Mouse (Mus musculus): ENCODE results near the gene Dhps.
"Not testable (repeated sequence)": the region's sequence is repeated elsewhere in the genome, so short reads cannot be mapped to it uniquely, and the experiment has no call there.

Dhps gene

DNA sequence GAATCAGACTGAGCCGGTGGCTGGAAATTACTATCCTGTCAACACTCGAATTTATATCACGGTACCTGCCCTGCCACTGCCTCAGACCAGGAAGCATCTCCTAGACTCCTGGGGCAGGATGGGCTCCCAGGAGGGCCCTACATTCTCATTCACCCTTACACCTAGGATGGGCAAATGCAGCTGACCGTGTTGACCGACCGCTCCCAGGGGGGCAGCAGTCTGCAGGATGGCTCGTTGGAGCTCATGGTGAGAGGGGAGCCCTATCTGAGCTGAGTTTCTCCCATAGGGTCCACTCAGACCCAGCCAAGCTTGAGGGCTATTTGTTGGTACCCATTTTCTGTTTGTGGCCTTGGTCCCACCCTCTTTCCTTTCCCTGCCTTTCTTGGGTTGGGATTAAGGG is 24.0 kb downstream of the Dhps start:
- DNase-seq (ENCODE audit: low spot score in 2 of 2) = no peak

DNA sequence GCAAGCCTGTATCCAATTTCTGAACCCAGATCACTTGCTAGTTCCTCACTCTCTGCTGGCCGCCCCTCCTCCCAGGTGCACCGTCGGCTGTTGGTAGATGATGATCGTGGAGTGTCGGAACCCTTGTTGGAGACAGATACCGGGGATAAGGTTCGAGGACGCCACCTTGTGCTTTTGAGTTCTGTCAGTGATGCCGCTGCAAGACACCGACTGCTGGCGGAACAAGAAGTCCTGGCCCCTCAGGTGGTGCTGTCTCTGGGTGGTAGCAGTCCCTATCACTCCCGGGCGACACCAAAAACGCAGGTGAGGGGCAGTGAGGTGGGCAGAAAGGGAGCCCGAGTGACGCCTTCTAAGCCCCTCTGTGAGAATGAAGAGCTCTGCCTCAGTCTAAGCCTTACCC is 24.6 kb downstream of the Dhps start:
- DNase-seq (ENCODE audit: low spot score in 2 of 2) = no peak

DNA sequence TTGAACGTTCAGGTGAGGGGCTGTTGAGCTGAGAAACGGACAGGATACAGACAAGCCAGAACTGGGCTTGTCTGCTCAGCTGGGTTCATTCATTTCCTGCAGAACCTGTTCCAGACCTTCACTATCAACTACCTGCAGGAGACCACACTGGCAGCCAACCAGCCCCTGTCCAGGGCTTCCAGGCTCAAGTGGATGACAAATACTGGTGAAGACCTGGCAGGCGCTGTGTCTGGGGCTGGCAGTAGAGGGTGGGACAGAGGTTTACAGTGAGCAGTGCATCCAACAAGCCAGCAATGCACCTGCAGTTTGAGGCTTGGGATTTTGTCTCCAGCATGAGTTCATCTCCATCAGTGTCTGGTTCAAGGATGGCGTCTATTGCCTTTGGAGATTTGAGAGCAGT is 25.3 kb downstream of the Dhps start:
- no peak for DNase-seq (ENCODE audit: low spot score in 2 of 2)

DNA sequence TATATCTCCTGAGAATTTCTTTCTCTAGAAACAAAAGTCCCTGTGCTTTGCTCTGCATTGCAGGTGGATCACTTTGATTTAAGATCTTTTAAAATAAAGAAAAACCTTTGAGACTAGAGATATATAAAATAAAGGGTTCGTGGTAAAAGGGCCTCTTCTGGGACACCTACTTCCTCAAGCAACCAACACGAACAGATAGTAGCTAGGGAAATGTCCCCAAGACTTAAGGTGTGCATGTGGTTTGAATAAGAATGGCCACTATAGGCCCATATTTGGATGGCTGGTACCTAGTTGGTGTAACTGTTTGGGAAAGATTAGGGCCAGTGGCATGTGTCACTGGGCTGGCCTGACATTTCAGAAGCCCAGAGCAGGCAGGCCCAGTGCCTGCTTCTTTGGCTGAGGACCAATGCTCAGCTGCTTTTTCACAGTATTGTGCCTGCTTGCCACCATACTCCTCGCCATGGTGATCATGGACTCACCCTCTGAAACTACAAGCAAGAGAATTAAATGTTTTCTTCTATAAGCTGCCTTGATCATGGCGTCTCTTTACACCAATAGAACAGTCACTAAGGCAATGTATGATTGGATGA is 28.6 kb downstream of the Dhps start:
- no peak for DNase-seq (ENCODE audit: low spot score in 2 of 2)

DNA sequence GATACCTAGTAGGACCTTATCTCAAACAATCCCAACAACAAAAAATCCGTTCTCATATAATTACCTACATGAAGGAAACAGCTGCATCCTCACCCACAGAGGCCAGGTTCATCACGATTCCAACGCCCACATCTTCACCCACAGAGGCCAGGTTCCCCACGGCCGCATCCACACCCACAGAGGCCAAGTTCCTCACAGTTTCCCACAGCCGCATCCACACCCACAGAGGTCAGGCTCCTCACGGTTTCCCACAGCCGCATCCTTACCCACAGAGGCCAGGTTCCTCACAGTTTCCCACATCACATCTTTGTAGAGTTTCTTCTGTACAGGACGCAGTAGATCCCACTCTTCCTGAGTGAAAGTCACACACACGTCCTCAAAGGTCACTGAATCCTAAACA is 41.7 kb downstream of the Dhps start:
- DNase-seq (ENCODE audit: low spot score in 2 of 2) = no peak

DNA sequence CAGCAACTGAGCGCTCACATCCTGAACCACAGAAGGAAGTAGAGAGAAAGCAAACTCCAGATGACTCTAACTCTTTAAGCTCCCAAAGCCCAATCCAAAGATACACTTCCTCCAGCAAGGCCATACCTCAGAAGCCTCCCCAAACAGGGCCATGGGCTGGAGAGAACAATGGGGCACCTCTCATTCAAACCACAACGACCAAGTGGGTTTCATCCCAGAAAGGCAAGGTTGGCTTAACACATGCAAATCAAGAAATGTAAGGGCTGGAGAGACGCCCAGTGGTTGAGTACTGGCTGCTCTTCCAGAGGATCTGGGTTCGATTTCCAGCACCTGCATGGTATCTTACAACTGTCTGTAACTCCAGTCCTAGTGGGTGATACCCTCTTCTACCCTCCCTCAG is 43.9 kb downstream of the Dhps start:
- DNase-seq (ENCODE audit: low spot score in 2 of 2) = no peak

DNA sequence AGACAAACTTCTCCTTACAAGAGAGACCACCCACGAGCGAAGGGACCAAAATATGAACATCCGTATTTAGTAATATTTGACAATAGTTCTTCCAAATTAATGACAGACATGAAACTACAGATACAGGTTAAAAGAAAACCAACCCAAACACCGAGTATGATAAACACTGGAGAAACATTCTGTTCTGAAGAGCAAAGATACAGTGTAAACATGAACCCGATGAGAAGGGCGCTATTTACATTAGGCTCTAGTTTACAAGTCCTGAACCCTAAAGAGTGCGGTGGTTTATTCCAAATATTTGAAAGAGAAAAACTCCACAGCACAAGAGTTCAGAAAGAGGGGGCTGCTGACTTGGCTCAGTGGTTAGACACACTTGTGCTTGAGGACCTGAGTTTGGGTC is 45.4 kb downstream of the Dhps start:
- no peak for DNase-seq (ENCODE audit: low spot score in 2 of 2)

DNA sequence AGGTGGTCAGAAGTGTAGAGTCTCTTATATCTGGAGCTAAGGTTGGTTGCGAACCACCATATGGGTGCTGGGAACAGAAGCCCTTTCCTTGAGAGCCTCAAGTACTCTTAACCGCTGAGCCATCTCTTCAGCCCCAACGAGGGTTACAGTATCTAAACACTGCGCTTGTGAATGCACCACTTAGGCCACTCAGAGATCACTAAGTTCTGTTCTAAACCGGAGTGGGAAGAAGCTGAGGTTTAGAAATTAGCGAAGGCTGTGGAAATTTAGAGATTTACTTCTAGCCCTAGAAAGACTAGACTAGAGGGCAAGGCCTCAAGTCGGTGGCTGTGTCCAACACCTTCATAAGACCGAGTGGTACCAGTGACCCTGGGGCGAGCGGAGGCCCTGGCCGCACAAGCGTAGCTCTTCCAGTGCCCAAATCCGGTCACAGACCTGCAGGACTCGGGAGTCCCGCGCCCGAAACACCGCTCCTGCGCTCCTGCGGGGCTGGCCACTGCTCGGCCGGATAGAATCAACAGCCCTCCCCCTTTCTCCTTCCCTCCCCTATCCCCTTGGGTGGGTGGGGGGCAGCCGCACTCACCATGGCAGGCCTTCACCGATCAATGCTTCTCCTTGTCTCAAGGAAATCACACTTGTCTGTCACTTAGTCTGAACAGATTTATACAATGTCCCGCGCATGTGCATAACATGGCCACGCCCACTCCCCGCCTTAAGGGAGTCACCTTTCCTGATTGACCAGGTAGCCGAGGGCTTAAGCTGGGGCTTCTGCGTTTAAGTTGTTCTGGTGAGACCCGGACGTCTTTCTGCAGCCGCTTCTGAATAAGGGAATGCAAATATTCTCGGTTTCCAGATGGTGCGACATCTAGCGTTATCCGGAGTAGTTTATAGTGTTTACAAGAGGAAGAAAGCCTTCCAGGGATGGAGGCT is 47.8 kb downstream of the Dhps start:
- DNase-seq (ENCODE audit: low spot score in 2 of 2) = peak; percentile 53 to 60

DNA sequence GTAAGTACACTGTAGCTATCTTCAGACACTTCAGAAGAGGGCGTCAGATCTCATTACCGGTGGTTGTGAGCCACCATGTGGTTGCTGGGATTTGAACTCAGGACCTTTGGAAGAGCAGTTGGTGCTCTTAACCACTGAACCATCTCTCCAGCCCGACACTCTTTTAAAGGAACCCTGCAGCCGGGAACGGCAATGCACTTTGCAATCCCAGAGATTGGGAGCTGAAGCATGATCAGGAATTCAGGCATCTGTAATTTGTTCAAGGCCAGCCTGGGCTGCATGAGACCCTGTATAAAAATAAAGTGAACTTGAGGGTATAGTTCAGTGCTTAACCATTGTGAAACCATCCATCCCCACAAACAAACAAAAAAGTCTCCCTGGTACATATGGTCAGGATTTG is 48.7 kb downstream of the Dhps start:
- DNase-seq (ENCODE audit: low spot score in 2 of 2) = not testable (repeated sequence)

DNA sequence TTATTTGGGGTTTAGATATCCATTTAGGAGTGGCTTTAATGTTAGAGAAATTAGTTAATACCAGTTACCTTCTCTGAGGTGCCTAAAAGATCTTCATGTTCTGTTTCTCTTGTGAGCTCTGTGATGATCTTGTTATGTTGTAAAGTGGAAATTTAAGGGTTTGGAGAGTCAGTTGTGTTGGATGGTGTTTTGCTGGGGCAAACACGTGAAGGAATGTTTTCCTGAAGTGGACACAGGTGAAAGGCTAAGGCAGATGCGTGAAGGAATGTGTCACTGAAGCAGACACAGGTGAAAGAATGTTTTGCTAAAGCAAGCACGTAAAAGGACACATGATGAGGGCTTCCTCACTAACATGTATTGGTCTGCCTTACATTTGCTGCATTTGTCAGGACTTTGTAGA is 51.4 kb downstream of the Dhps start, which contains the start of gene Zfp791:
TSS of gene Zfp791 (minus strand) at position 101 of the 400 bp plus-strand sequence.
- DNase-seq (ENCODE audit: low spot score in 2 of 2) = no peak

DNA sequence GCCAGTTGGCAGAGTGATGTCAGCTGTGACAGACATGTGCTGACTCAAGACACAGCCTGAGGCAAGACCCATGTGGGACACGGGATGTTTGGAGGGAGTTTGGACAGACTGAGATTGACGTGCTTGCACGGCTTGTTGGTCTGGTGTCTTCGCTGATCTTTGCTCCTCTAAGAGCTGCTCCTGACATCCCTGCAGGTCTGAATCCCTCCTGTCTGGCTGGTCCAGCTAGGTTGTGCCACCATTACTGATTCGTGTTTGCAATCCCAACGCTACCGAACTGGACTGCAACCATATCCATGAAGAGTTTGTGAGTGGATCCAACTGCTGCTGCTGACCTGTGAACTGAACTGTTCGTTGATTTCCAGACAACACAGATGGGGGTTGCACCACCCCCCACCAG is 52.1 kb downstream of the Dhps start:
- no peak for DNase-seq (ENCODE audit: low spot score in 2 of 2)

All from spleen, postnatal 36 days (tissue).